Mouse (Mus musculus) MEL (cell line): ENCODE measurements around the gene Setd5. TPM values are rescaled to one million over a fixed set of nuclear protein-coding genes. Genes with fewer than 3 reads are reported as not detected.

Experiments
- DNase-seq: peaks from one replicate; pipeline ENCODE4 v3.0.0; 2011; ENCODE audit warnings: low read depth, low spot score
- H3K27ac ChIP-seq: 2 replicates; pipeline ENCODE4 v1.5.1; 2012; ENCODE audit warnings: low read depth, mild to moderate bottlenecking, control low read depth, low read length, moderate library complexity; ENCODE audit not compliant: control insufficient read depth
- H3K27me3 ChIP-seq, 2 experiments: fragments of 150-350 bp in 1 of 2; sonication (generic) in 1 of 2; 2 replicates each; pipeline ENCODE4 v1.6.1; 2012; ENCODE audit warnings: low read length in 2 of 2, mild to moderate bottlenecking in 2 of 2, improper control_type of control experiment in 1 of 2, moderate library complexity in 1 of 2; ENCODE audit not compliant: insufficient read depth in 2 of 2, control insufficient read depth in 1 of 2
- H3K36me3 ChIP-seq, 2 experiments: 2 replicates each; pipeline ENCODE4 v1.6.1; 2012 to 2014; ENCODE audit warnings: low read length in 2 of 2, improper control_type of control experiment in 1 of 2, inconsistent platforms in 1 of 2, mild to moderate bottlenecking in 1 of 2; ENCODE audit not compliant: insufficient read depth in 2 of 2, control insufficient read depth in 1 of 2
- H3K4me1 ChIP-seq, 2 experiments: fragments of 150-350 bp in 1 of 2; sonication (generic) in 1 of 2; 2 replicates each; pipeline ENCODE4 v1.6.1; 2012; ENCODE audit warnings: low read length in 2 of 2, improper control_type of control experiment in 1 of 2, mild to moderate bottlenecking in 1 of 2; ENCODE audit not compliant: insufficient read depth in 2 of 2, control insufficient read depth in 1 of 2
- H3K4me3 ChIP-seq, 2 experiments: fragments of 150-350 bp in 1 of 2; sonication (generic) in 1 of 2; 2 replicates each; pipeline ENCODE4 v1.5.1; 2012; ENCODE audit warnings: low read depth in 2 of 2, low read length in 2 of 2, mild to moderate bottlenecking in 2 of 2, moderate library complexity in 2 of 2, control low read depth in 1 of 2, improper control_type of control experiment in 1 of 2; ENCODE audit not compliant: control insufficient read depth in 1 of 2, insufficient read depth in 1 of 2
- H3K79me2 ChIP-seq: 2 replicates; pipeline ENCODE4 v1.6.1; 2012; ENCODE audit warnings: mild to moderate bottlenecking, low read length, moderate library complexity; ENCODE audit not compliant: control insufficient read depth, poor library complexity, insufficient read depth
- H3K9ac ChIP-seq: 2 replicates; pipeline ENCODE4 v1.6.1; 2012; ENCODE audit warnings: low read depth, mild to moderate bottlenecking, control low read depth, low read length, moderate library complexity; ENCODE audit not compliant: control insufficient read depth, poor library complexity, severe bottlenecking
- H3K9me3 ChIP-seq: fragments of 150-350 bp; sonication (generic); replicated peaks from 2 replicates; pipeline ENCODE4 v1.6.1; 2012; ENCODE audit warnings: mild to moderate bottlenecking, low read length, improper control_type of control experiment, moderate library complexity; ENCODE audit not compliant: insufficient read depth
- CHD1 ChIP-seq: IDR thresholded peaks from 2 replicates; pipeline ENCODE4 v1.6.1; 2012; ENCODE audit warnings: low read depth, mild to moderate bottlenecking, inconsistent platforms, low read length, improper control_type of control experiment
- CHD2 ChIP-seq: IDR thresholded peaks from 2 replicates; pipeline ENCODE4 v1.6.1; 2011; ENCODE audit warnings: low read length, improper control_type of control experiment
- E2F4 ChIP-seq: IDR thresholded peaks from 2 replicates; pipeline ENCODE4 v1.6.1; 2011; ENCODE audit warnings: low read depth, low read length, improper control_type of control experiment, borderline replicate concordance
- EP300 ChIP-seq, 2 experiments: IDR thresholded peaks; 2 replicates each; pipeline ENCODE4 v1.6.1; 2011; ENCODE audit warnings: improper control_type of control experiment in 2 of 2, low read length in 2 of 2, low read depth in 1 of 2, mild to moderate bottlenecking in 1 of 2
- ETS1 ChIP-seq: IDR thresholded peaks from 2 replicates; pipeline ENCODE4 v1.6.1; 2012; ENCODE audit warnings: low read depth, mild to moderate bottlenecking, inconsistent platforms, low read length, improper control_type of control experiment, moderate library complexity
- GABPA ChIP-seq: IDR thresholded peaks from 2 replicates; pipeline ENCODE4 v1.6.1; 2012; ENCODE audit warnings: low read depth, mild to moderate bottlenecking, inconsistent platforms, low read length, improper control_type of control experiment, moderate library complexity
- GATA1 ChIP-seq: IDR thresholded peaks from 2 replicates; pipeline ENCODE4 v1.6.1; 2011; ENCODE audit warnings: low read depth, low read length, improper control_type of control experiment
- HCFC1 ChIP-seq: IDR thresholded peaks from 2 replicates; pipeline ENCODE4 v1.6.1; 2012; ENCODE audit warnings: low read depth, mild to moderate bottlenecking, inconsistent platforms, low read length, improper control_type of control experiment, moderate library complexity
- KAT2A ChIP-seq: conservative IDR thresholded peaks from 2 replicates; pipeline ENCODE4 v1.6.1; 2012; ENCODE audit warnings: low read depth, low read length, improper control_type of control experiment, inconsistent platforms
- MAX ChIP-seq: IDR thresholded peaks from 2 replicates; pipeline ENCODE4 v1.6.1; 2011; ENCODE audit warnings: low read length, improper control_type of control experiment
- MAZ ChIP-seq: IDR thresholded peaks from 2 replicates; pipeline ENCODE4 v1.6.1; 2012; ENCODE audit warnings: low read depth, mild to moderate bottlenecking, inconsistent platforms, low read length, improper control_type of control experiment
- MEF2A ChIP-seq: IDR thresholded peaks from 2 replicates; pipeline ENCODE4 v1.6.1; 2014; ENCODE audit warnings: low read depth, mild to moderate bottlenecking, inconsistent platforms, low read length, improper control_type of control experiment; ENCODE audit not compliant: poor library complexity, insufficient replicate concordance, severe bottlenecking; ENCODE audit errors: extremely low read depth
- MXI1 ChIP-seq: IDR thresholded peaks from 2 replicates; pipeline ENCODE4 v1.6.1; 2011; ENCODE audit warnings: mild to moderate bottlenecking, low read depth, low read length, improper control_type of control experiment
- MYB ChIP-seq: IDR thresholded peaks from 2 replicates; pipeline ENCODE4 v1.6.1; 2011; ENCODE audit warnings: mild to moderate bottlenecking, low read depth, low read length, improper control_type of control experiment
- MYC ChIP-seq: IDR thresholded peaks from 2 replicates; pipeline ENCODE4 v1.6.1; 2011; ENCODE audit warnings: low read depth, mild to moderate bottlenecking, low read length, improper control_type of control experiment, moderate library complexity
- NELFE ChIP-seq: IDR thresholded peaks from 2 replicates; pipeline ENCODE4 v1.6.1; 2011; ENCODE audit warnings: low read depth, low read length, improper control_type of control experiment
- NRF1 ChIP-seq: IDR thresholded peaks from 2 replicates; pipeline ENCODE4 v1.6.1; 2014; ENCODE audit warnings: low read depth, mild to moderate bottlenecking, inconsistent platforms, low read length, improper control_type of control experiment, moderate library complexity; ENCODE audit not compliant: poor library complexity, insufficient read depth, severe bottlenecking
- POLR2A ChIP-seq, 2 experiments: IDR thresholded peaks; 2 replicates each; pipeline ENCODE4 v1.6.1; 2011 to 2012; ENCODE audit warnings: low read length in 2 of 2, mild to moderate bottlenecking in 2 of 2, control low read depth in 1 of 2, improper control_type of control experiment in 1 of 2, low read depth in 1 of 2, moderate library complexity in 1 of 2; ENCODE audit not compliant: control insufficient read depth in 1 of 2, insufficient read depth in 1 of 2, poor library complexity in 1 of 2
- POLR2AphosphoS2 ChIP-seq: IDR thresholded peaks from 2 replicates; pipeline ENCODE4 v1.6.1; 2011; ENCODE audit warnings: low read length, improper control_type of control experiment
- POLR2AphosphoS5 ChIP-seq: IDR thresholded peaks from 2 replicates; pipeline ENCODE4 v1.6.1; 2012; ENCODE audit warnings: low read depth, borderline replicate concordance, mild to moderate bottlenecking, inconsistent platforms, low read length, moderate library complexity, mixed read lengths
- SIN3A ChIP-seq: IDR thresholded peaks from 2 replicates; pipeline ENCODE4 v1.6.1; 2012; ENCODE audit warnings: low read length, improper control_type of control experiment, inconsistent platforms
- SMC3 ChIP-seq: IDR thresholded peaks from 2 replicates; pipeline ENCODE4 v1.6.1; 2011; ENCODE audit warnings: low read depth, low read length, improper control_type of control experiment
- TAL1 ChIP-seq: IDR thresholded peaks from 2 replicates; pipeline ENCODE4 v1.6.1; 2012; ENCODE audit warnings: mild to moderate bottlenecking, inconsistent platforms, low read length, moderate library complexity, mixed read lengths
- TBP ChIP-seq: IDR thresholded peaks from 2 replicates; pipeline ENCODE4 v1.8.0; 2011; ENCODE audit warnings: low read depth, low read length, improper control_type of control experiment
- TCF12 ChIP-seq: IDR thresholded peaks from 2 replicates; pipeline ENCODE4 v1.6.1; 2014; ENCODE audit warnings: low read depth, mild to moderate bottlenecking, inconsistent platforms, low read length, improper control_type of control experiment, moderate library complexity
- UBTF ChIP-seq: IDR thresholded peaks from 2 replicates; pipeline ENCODE4 v1.6.1; 2012; ENCODE audit warnings: low read depth, mild to moderate bottlenecking, inconsistent platforms, low read length, improper control_type of control experiment, moderate library complexity, borderline replicate concordance; ENCODE audit not compliant: insufficient read depth
- USF1 ChIP-seq: IDR thresholded peaks from 2 replicates; pipeline ENCODE4 v1.6.1; 2014; ENCODE audit warnings: low read depth, mild to moderate bottlenecking, inconsistent platforms, low read length, improper control_type of control experiment, moderate library complexity
- ZKSCAN1 ChIP-seq: IDR thresholded peaks from 2 replicates; pipeline ENCODE4 v1.6.1; 2012; ENCODE audit warnings: low read depth, mild to moderate bottlenecking, inconsistent platforms, low read length, improper control_type of control experiment, moderate library complexity
- ZMIZ1 ChIP-seq: IDR thresholded peaks from 2 replicates; pipeline ENCODE4 v1.6.1; 2012; ENCODE audit warnings: low read depth, mild to moderate bottlenecking, inconsistent platforms, low read length, improper control_type of control experiment, moderate library complexity
- polyA plus RNA-seq, 2 experiments: library from polyadenylated mRNA; stranded (reverse) in 1 of 2; unstranded in 1 of 2; fragments of >175 nt in 1 of 2; fragments of >200 nt in 1 of 2; gene quantifications; 2 replicates each; pipeline versions ENCODE4 v1.2.1 to v1.2.4; 2012; ENCODE audit warnings: low replicate concordance in 2 of 2, low read depth in 1 of 2; ENCODE audit not compliant: insufficient read length in 2 of 2, insufficient read depth in 1 of 2, missing spikeins in 1 of 2
- total RNA-seq: library from RNA; depleted of rRNA; stranded (reverse); fragments of 300-350 nt; gene quantifications from 2 replicates; pipeline ENCODE4 v1.2.3, GENCODE M21; 2012; rRNA removed

Gene Setd5
- total RNA-seq (43.5 and 50.4 TPM in 2 replicates), polyA plus RNA-seq (100 to 1,000 TPM in 1 of 2 experiments, 10 to 100 TPM in 1; 80.2 to 185 TPM)

GRCm38 (mm10) chr6:113076686-113077516, at the start of gene Setd5:
Gene Setd5 (plus strand): TSS chr6:113077365.
- DNase-seq: peak; percentile 96
- Histone ChIP-seq H3K4me3 (peak within 1 kb of the TSS; percentile 93 to 100), H3K79me2 (peaks cover 76% of the 10 kb centered on the region), H3K9me3 (no peaks in the 10 kb centered on the region), H3K27ac (peak within 1 kb of the TSS; percentile 100), H3K36me3 (peaks cover 6 to 40% of the 10 kb centered on the region in 2 experiments), H3K9ac (peak within 1 kb of the TSS; percentile 100), H3K4me1 (peaks cover 6 to 20% of the 10 kb centered on the region in 2 experiments), H3K27me3 (no peaks in the 10 kb centered on the region)
- TF ChIP-seq POLR2AphosphoS2 (peak; percentile 99), ETS1 (no peak), GABPA (no peak), TCF12 (peak; percentile 75), MYC (0 out of 2 replicates have a peak, but pooled peaks have one; percentile 16), TAL1 (no peak), KAT2A (peak; percentile 48; the same call in 1 of the 2 replicates), E2F4 (peak; percentile 72; the same call in 1 of the 2 replicates), SIN3A (peak; percentile 62), NELFE (peak; percentile 98), UBTF (0 out of 2 replicates have a peak, but pooled peaks have one; percentile 22), ZKSCAN1 (no peak), TBP (peak; percentile 82), CHD1 (0 out of 2 replicates have a peak, but pooled peaks have one; percentile 83), POLR2AphosphoS5 (peak; percentile 88; the same call in 1 of the 2 replicates), POLR2A (IDR thresholded peaks at IDR 0.05; ENCODE audit: control insufficient read depth in 1 of 2, insufficient read depth in 1 of 2, low read depth in 1 of 2, low read length in 2 of 2, poor library complexity in 1 of 2) (peak; percentile 84 to 99), ZMIZ1 (peak; percentile 98), HCFC1 (peak; percentile 84), NRF1 (peak; percentile 79), MAX (peak; percentile 28; the same call in 1 of the 2 replicates), MXI1 (peak; percentile 84), USF1 (no peak), CHD2 (peak; percentile 44; the same call in 1 of the 2 replicates), MYB (peak; percentile 92), EP300 (IDR thresholded peaks at IDR 0.05; ENCODE audit: low read depth in 1 of 2, low read length in 2 of 2) (peak in 1 of 2 experiments; percentile 13; a peak in 2 of 4 replicates), SMC3 (no peak), MEF2A (no peak), MAZ (peak; percentile 97), GATA1 (no peak)
